Mouse (Mus musculus): ENCODE measurements at regions not wholly inside any gene's neighbourhood (a gene's known extent, or its start where the extent isn't known, plus 50 kb on each side); places are given as distances from the start of the nearest gene placed in this dataset.
"Not testable (repeated sequence)": the region's sequence is repeated elsewhere in the genome, so short reads cannot be mapped to it uniquely, and the experiment has no call there.

- DNase-seq (ENCODE audit: low spot score in 2 of 2), result no peak
These were observed 494.1 kb upstream of the Klf6 start for GRCm38 (mm10) chr13:5367058-5367797.

- DNase-seq (ENCODE audit: low spot score in 2 of 2), result no peak
These were observed 491.3 kb upstream of the Klf6 start for GRCm38 (mm10) chr13:5370007-5370406.

GRCm38 (mm10) chr13:5373191-5373590, 488.1 kb upstream of the Klf6 start:
- no peak for DNase-seq (ENCODE audit: low spot score in 2 of 2)

GRCm38 (mm10) chr13:5408226-5408804, 453.0 kb upstream of the Klf6 start:
- no peak for DNase-seq (ENCODE audit: low spot score in 2 of 2)

- DNase-seq (ENCODE audit: low spot score in 2 of 2), result no peak
These were observed 449.2 kb upstream of the Klf6 start for GRCm38 (mm10) chr13:5412052-5412451.

- not testable (repeated sequence) for DNase-seq (ENCODE audit: low spot score in 2 of 2)
These were observed 448.3 kb upstream of the Klf6 start for GRCm38 (mm10) chr13:5413009-5413408.

- no peak for DNase-seq (ENCODE audit: low spot score in 2 of 2)
These were observed 437.2 kb upstream of the Klf6 start for GRCm38 (mm10) chr13:5424110-5424509.

- DNase-seq (ENCODE audit: low spot score in 2 of 2), result no peak
These were observed 435.6 kb upstream of the Klf6 start for GRCm38 (mm10) chr13:5425491-5426232.

GRCm38 (mm10) chr13:5433652-5434051, 427.6 kb upstream of the Klf6 start:
- DNase-seq (ENCODE audit: low spot score in 2 of 2), result peak; percentile 6 to 11

- DNase-seq (ENCODE audit: low spot score in 2 of 2), result no peak
These were observed 426.2 kb upstream of the Klf6 start for GRCm38 (mm10) chr13:5435131-5435530.

GRCm38 (mm10) chr13:5436191-5436590, 425.1 kb upstream of the Klf6 start:
- DNase-seq (ENCODE audit: low spot score in 2 of 2), result no peak

- DNase-seq (ENCODE audit: low spot score in 2 of 2), result no peak
These were observed 420.8 kb upstream of the Klf6 start for GRCm38 (mm10) chr13:5440454-5440853.

- no peak for DNase-seq (ENCODE audit: low spot score in 2 of 2)
These were observed 416.4 kb upstream of the Klf6 start for GRCm38 (mm10) chr13:5444759-5445478.

- no peak for DNase-seq (ENCODE audit: low spot score in 2 of 2)
These were observed 412.7 kb upstream of the Klf6 start for GRCm38 (mm10) chr13:5448601-5449000.

- DNase-seq (ENCODE audit: low spot score in 2 of 2), result no peak
These were observed 380.5 kb upstream of the Klf6 start for GRCm38 (mm10) chr13:5480779-5481178.

GRCm38 (mm10) chr13:5492266-5492665, 369.0 kb upstream of the Klf6 start:
- DNase-seq (ENCODE audit: low spot score in 2 of 2), result peak; percentile 24 to 40

- DNase-seq (ENCODE audit: low spot score in 2 of 2), result no peak
These were observed 363.7 kb upstream of the Klf6 start for GRCm38 (mm10) chr13:5497535-5497934.

- no peak for DNase-seq (ENCODE audit: low spot score in 2 of 2)
These were observed 349.5 kb upstream of the Klf6 start for GRCm38 (mm10) chr13:5511784-5512183.

GRCm38 (mm10) chr13:5515552-5515951, 345.7 kb upstream of the Klf6 start:
- DNase-seq (ENCODE audit: low spot score in 2 of 2), result no peak

GRCm38 (mm10) chr13:5516088-5516487, 345.2 kb upstream of the Klf6 start:
- no peak for DNase-seq (ENCODE audit: low spot score in 2 of 2)

- DNase-seq (ENCODE audit: low spot score in 2 of 2), result no peak
These were observed 342.1 kb upstream of the Klf6 start for GRCm38 (mm10) chr13:5519181-5519580.

GRCm38 (mm10) chr13:5519600-5519999, 341.7 kb upstream of the Klf6 start:
- no peak for DNase-seq (ENCODE audit: low spot score in 2 of 2)

Data from right cerebral cortex, postnatal 36 days (tissue).